Mouse (Mus musculus) bone marrow macrophage, adult 2 months (primary cell): ENCODE data around the gene Dhps.

ENCODE experiments used
- CTCF ChIP-seq: IDR thresholded peaks from 2 replicates; pipeline ENCODE4 v1.5.1; 2012; ENCODE audit warnings: low read depth, mild to moderate bottlenecking, low read length, moderate library complexity
- POLR2A ChIP-seq: IDR thresholded peaks from 2 replicates; pipeline ENCODE4 v1.6.1; 2012; ENCODE audit warnings: mild to moderate bottlenecking, low read depth, low read length, borderline replicate concordance

DNA sequence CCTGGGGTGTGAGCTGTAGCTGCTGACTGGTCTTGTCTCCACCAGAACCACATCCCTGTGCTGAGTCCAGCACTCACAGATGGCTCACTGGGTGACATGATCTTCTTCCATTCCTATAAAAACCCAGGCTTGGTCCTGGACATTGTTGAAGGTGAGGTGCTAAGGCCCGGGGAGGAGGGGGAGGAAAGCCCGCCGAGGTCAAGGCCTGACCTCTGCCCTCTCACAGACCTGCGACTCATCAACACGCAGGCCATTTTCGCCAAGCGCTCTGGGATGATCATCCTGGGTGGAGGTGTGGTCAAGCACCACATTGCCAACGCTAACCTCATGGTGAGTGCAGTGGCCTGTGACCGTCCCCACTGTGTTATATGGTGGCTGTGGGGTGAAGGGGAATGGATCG lies 2.6 kb downstream of the Dhps start:
- TF ChIP-seq CTCF = no peak
- no peak for TF ChIP-seq POLR2A
